Mouse (Mus musculus) MEL (cell line): ENCODE results near the gene Wdr5. TPM values are rescaled to one million over a fixed set of nuclear protein-coding genes. Genes with fewer than 3 reads are reported as not detected.

Source experiments
- DNase-seq: peaks from one replicate; pipeline ENCODE4 v3.0.0; 2011; ENCODE audit warnings: low read depth, low spot score
- H3K27ac ChIP-seq: 2 replicates; pipeline ENCODE4 v1.5.1; 2012; ENCODE audit warnings: low read depth, mild to moderate bottlenecking, control low read depth, low read length, moderate library complexity; ENCODE audit not compliant: control insufficient read depth
- H3K27me3 ChIP-seq, 2 experiments: fragments of 150-350 bp in 1 of 2; sonication (generic) in 1 of 2; 2 replicates each; pipeline ENCODE4 v1.6.1; 2012; ENCODE audit warnings: low read length in 2 of 2, mild to moderate bottlenecking in 2 of 2, improper control_type of control experiment in 1 of 2, moderate library complexity in 1 of 2; ENCODE audit not compliant: insufficient read depth in 2 of 2, control insufficient read depth in 1 of 2
- H3K36me3 ChIP-seq, 2 experiments: 2 replicates each; pipeline ENCODE4 v1.6.1; 2012 to 2014; ENCODE audit warnings: low read length in 2 of 2, improper control_type of control experiment in 1 of 2, inconsistent platforms in 1 of 2, mild to moderate bottlenecking in 1 of 2; ENCODE audit not compliant: insufficient read depth in 2 of 2, control insufficient read depth in 1 of 2
- H3K4me1 ChIP-seq, 2 experiments: fragments of 150-350 bp in 1 of 2; sonication (generic) in 1 of 2; 2 replicates each; pipeline ENCODE4 v1.6.1; 2012; ENCODE audit warnings: low read length in 2 of 2, improper control_type of control experiment in 1 of 2, mild to moderate bottlenecking in 1 of 2; ENCODE audit not compliant: insufficient read depth in 2 of 2, control insufficient read depth in 1 of 2
- H3K4me3 ChIP-seq, 2 experiments: fragments of 150-350 bp in 1 of 2; sonication (generic) in 1 of 2; 2 replicates each; pipeline ENCODE4 v1.5.1; 2012; ENCODE audit warnings: low read depth in 2 of 2, low read length in 2 of 2, mild to moderate bottlenecking in 2 of 2, moderate library complexity in 2 of 2, control low read depth in 1 of 2, improper control_type of control experiment in 1 of 2; ENCODE audit not compliant: control insufficient read depth in 1 of 2, insufficient read depth in 1 of 2
- H3K79me2 ChIP-seq: 2 replicates; pipeline ENCODE4 v1.6.1; 2012; ENCODE audit warnings: mild to moderate bottlenecking, low read length, moderate library complexity; ENCODE audit not compliant: control insufficient read depth, poor library complexity, insufficient read depth
- H3K9ac ChIP-seq: 2 replicates; pipeline ENCODE4 v1.6.1; 2012; ENCODE audit warnings: low read depth, mild to moderate bottlenecking, control low read depth, low read length, moderate library complexity; ENCODE audit not compliant: control insufficient read depth, poor library complexity, severe bottlenecking
- H3K9me3 ChIP-seq: fragments of 150-350 bp; sonication (generic); replicated peaks from 2 replicates; pipeline ENCODE4 v1.6.1; 2012; ENCODE audit warnings: mild to moderate bottlenecking, low read length, improper control_type of control experiment, moderate library complexity; ENCODE audit not compliant: insufficient read depth
- CHD1 ChIP-seq: IDR thresholded peaks from 2 replicates; pipeline ENCODE4 v1.6.1; 2012; ENCODE audit warnings: low read depth, mild to moderate bottlenecking, inconsistent platforms, low read length, improper control_type of control experiment
- CHD2 ChIP-seq: IDR thresholded peaks from 2 replicates; pipeline ENCODE4 v1.6.1; 2011; ENCODE audit warnings: low read length, improper control_type of control experiment
- E2F4 ChIP-seq: IDR thresholded peaks from 2 replicates; pipeline ENCODE4 v1.6.1; 2011; ENCODE audit warnings: low read depth, low read length, improper control_type of control experiment, borderline replicate concordance
- ETS1 ChIP-seq: IDR thresholded peaks from 2 replicates; pipeline ENCODE4 v1.6.1; 2012; ENCODE audit warnings: low read depth, mild to moderate bottlenecking, inconsistent platforms, low read length, improper control_type of control experiment, moderate library complexity
- HCFC1 ChIP-seq: IDR thresholded peaks from 2 replicates; pipeline ENCODE4 v1.6.1; 2012; ENCODE audit warnings: low read depth, mild to moderate bottlenecking, inconsistent platforms, low read length, improper control_type of control experiment, moderate library complexity
- JUND ChIP-seq: IDR thresholded peaks from 2 replicates; pipeline ENCODE4 v1.6.1; 2011; ENCODE audit warnings: low read depth, mild to moderate bottlenecking, improper control_type of control experiment, low read length
- KAT2A ChIP-seq: conservative IDR thresholded peaks from 2 replicates; pipeline ENCODE4 v1.6.1; 2012; ENCODE audit warnings: low read depth, low read length, improper control_type of control experiment, inconsistent platforms
- MAFK ChIP-seq: IDR thresholded peaks from 2 replicates; pipeline ENCODE4 v1.6.1; 2011; ENCODE audit warnings: low read depth, mild to moderate bottlenecking, low read length, improper control_type of control experiment, borderline replicate concordance
- MAZ ChIP-seq: IDR thresholded peaks from 2 replicates; pipeline ENCODE4 v1.6.1; 2012; ENCODE audit warnings: low read depth, mild to moderate bottlenecking, inconsistent platforms, low read length, improper control_type of control experiment
- NELFE ChIP-seq: IDR thresholded peaks from 2 replicates; pipeline ENCODE4 v1.6.1; 2011; ENCODE audit warnings: low read depth, low read length, improper control_type of control experiment
- POLR2A ChIP-seq, 2 experiments: IDR thresholded peaks; 2 replicates each; pipeline ENCODE4 v1.6.1; 2011 to 2012; ENCODE audit warnings: low read length in 2 of 2, mild to moderate bottlenecking in 2 of 2, control low read depth in 1 of 2, improper control_type of control experiment in 1 of 2, low read depth in 1 of 2, moderate library complexity in 1 of 2; ENCODE audit not compliant: control insufficient read depth in 1 of 2, insufficient read depth in 1 of 2, poor library complexity in 1 of 2
- POLR2AphosphoS2 ChIP-seq: IDR thresholded peaks from 2 replicates; pipeline ENCODE4 v1.6.1; 2011; ENCODE audit warnings: low read length, improper control_type of control experiment
- RCOR1 ChIP-seq: IDR thresholded peaks from 2 replicates; pipeline ENCODE4 v1.6.1; 2012; ENCODE audit warnings: low read depth, mild to moderate bottlenecking, inconsistent platforms, low read length, improper control_type of control experiment
- SIN3A ChIP-seq: IDR thresholded peaks from 2 replicates; pipeline ENCODE4 v1.6.1; 2012; ENCODE audit warnings: low read length, improper control_type of control experiment, inconsistent platforms
- SMC3 ChIP-seq: IDR thresholded peaks from 2 replicates; pipeline ENCODE4 v1.6.1; 2011; ENCODE audit warnings: low read depth, low read length, improper control_type of control experiment
- TBP ChIP-seq: IDR thresholded peaks from 2 replicates; pipeline ENCODE4 v1.8.0; 2011; ENCODE audit warnings: low read depth, low read length, improper control_type of control experiment
- UBTF ChIP-seq: IDR thresholded peaks from 2 replicates; pipeline ENCODE4 v1.6.1; 2012; ENCODE audit warnings: low read depth, mild to moderate bottlenecking, inconsistent platforms, low read length, improper control_type of control experiment, moderate library complexity, borderline replicate concordance; ENCODE audit not compliant: insufficient read depth
- USF1 ChIP-seq: IDR thresholded peaks from 2 replicates; pipeline ENCODE4 v1.6.1; 2014; ENCODE audit warnings: low read depth, mild to moderate bottlenecking, inconsistent platforms, low read length, improper control_type of control experiment, moderate library complexity
- ZKSCAN1 ChIP-seq: IDR thresholded peaks from 2 replicates; pipeline ENCODE4 v1.6.1; 2012; ENCODE audit warnings: low read depth, mild to moderate bottlenecking, inconsistent platforms, low read length, improper control_type of control experiment, moderate library complexity
- ZNF384 ChIP-seq: IDR thresholded peaks from 2 replicates; pipeline ENCODE4 v1.6.1; 2012; ENCODE audit warnings: low read depth, mild to moderate bottlenecking, inconsistent platforms, low read length, improper control_type of control experiment
- polyA plus RNA-seq, 2 experiments: library from polyadenylated mRNA; stranded (reverse) in 1 of 2; unstranded in 1 of 2; fragments of >175 nt in 1 of 2; fragments of >200 nt in 1 of 2; gene quantifications; 2 replicates each; pipeline versions ENCODE4 v1.2.1 to v1.2.4; 2012; ENCODE audit warnings: low replicate concordance in 2 of 2, low read depth in 1 of 2; ENCODE audit not compliant: insufficient read length in 2 of 2, insufficient read depth in 1 of 2, missing spikeins in 1 of 2
- total RNA-seq: library from RNA; depleted of rRNA; stranded (reverse); fragments of 300-350 nt; gene quantifications from 2 replicates; pipeline ENCODE4 v1.2.3, GENCODE M21; 2012

Gene Wdr5
- total and polyA plus RNA-seq, 3 experiments: 78.3 to 96.9 TPM; not detected in 1

DNA sequence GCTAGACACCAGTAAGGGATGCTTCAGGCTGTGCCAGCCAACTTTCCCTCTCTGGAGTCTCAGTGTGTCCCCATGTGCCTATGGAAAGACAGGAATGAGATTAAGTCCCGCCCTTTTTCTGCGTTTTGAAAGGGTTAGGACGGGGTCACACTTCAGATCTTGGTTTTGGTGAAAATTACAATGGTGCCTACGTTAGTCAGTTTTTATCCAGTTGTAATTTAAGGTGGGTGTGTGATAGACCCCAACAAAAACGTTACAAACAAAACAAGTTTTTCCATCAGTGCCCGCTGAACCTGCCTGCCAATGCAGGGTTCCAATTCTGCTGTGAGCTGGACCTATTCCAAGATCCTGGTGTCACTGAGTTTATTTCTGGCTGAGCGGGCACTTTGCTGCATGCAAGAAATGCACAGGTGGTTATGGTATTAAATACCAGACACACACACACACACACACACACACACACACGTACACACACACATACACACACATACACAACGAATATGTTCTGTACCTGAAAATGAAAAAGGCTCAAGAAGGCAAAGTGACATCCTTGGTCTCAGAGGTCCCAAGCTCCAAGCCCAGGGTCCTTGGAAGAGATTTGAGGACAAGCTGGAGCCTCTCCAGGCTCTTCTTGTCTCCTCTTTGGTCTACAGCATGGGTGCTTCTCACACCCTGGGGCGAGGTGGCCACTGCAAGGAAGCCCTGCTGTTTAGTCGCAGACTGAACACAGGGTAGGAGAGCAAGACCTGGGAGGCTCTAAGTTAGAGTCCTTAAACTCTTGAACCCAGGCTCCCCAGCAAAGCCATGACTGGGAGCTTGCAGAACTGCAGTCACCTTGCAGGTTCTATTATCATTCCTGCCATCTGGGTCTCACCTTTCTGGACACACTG is 38.4 kb upstream of the Wdr5 start:
- H3K4me1 ChIP-seq: peaks cover 4 to 16% of the 10 kb centered on the region in 2 experiments; a peak in 3 of 4 replicates

DNA sequence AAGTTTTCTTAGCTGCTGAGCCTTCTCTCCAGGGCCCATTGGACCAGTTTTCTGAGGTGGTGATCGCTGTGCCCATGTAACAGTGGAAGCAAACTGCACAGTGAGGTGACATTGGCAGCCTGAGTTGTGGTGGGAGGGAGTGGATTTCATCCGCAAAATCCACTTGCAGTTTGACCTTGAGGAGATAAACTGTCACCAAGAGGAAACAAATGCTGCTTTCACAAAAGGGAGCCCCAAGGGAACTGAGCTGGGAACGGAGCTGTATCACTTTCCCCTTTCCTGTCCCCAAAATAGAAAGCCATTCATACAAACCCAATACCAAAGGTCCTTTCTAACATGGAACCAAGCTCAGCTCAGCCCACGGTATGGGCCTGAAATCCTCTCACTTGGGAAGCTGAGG is 35.1 kb upstream of the Wdr5 start:
- H3K4me1 ChIP-seq: peaks cover 12 to 15% of the 10 kb centered on the region in 2 experiments
- no peaks in the 10 kb centered on the region for H3K27me3 ChIP-seq
- H3K9ac ChIP-seq: no peak overlapping the region
- no peak overlapping the region for H3K27ac ChIP-seq
- peaks cover 0 to 15% of the 10 kb centered on the region in 2 experiments; a peak in 2 of 4 replicates for H3K36me3 ChIP-seq
- peaks cover 6% of the 10 kb centered on the region for H3K79me2 ChIP-seq
- DNase-seq: no peak
- H3K4me3 ChIP-seq: no peak overlapping the region
- TF ChIP-seq HCFC1 (no peak), UBTF (no peak), ZNF384 (no peak), JUND (no peak), KAT2A (no peak), E2F4 (no peak), ZKSCAN1 (no peak), POLR2AphosphoS2 (no peak), SIN3A (no peak), USF1 (no peak)
- H3K9me3 ChIP-seq: no peaks in the 10 kb centered on the region

More for the DNA sequence above, 38.4 kb upstream of the Wdr5 start:
- Histone ChIP-seq H3K4me3 (peak overlapping the region; percentile 72 to 88), H3K9ac (peak overlapping the region; percentile 87), H3K27me3 (no peaks in the 10 kb centered on the region), H3K9me3 (no peaks in the 10 kb centered on the region), H3K36me3 (peaks cover 0 to 10% of the 10 kb centered on the region in 2 experiments; a peak in 3 of 4 replicates), H3K79me2 (peaks cover 38% of the 10 kb centered on the region), H3K27ac (no peak overlapping the region)
- peak; percentile 34; the same call in 1 of the 2 replicates for TF ChIP-seq NELFE
- no peak for TF ChIP-seq ZKSCAN1
- TF ChIP-seq TBP: no peak
- no peak for TF ChIP-seq POLR2A (IDR thresholded peaks at IDR 0.05; ENCODE audit: control insufficient read depth in 1 of 2, insufficient read depth in 1 of 2, low read depth in 1 of 2, low read length in 2 of 2, poor library complexity in 1 of 2)
- no peak for TF ChIP-seq ZNF384
- TF ChIP-seq POLR2AphosphoS2: no peak
- TF ChIP-seq HCFC1: no peak; the same call in 1 of the 2 replicates
- 0 out of 2 replicates have a peak, but pooled peaks have one; percentile 42 for TF ChIP-seq E2F4
- TF ChIP-seq ETS1: no peak
- TF ChIP-seq SIN3A: no peak
- no peak for TF ChIP-seq MAZ
- TF ChIP-seq CHD1: peak; percentile 72; the same call in 1 of the 2 replicates
- no peak for TF ChIP-seq SMC3
- TF ChIP-seq CHD2: no peak
- no peak for TF ChIP-seq MAFK
- no peak for TF ChIP-seq RCOR1
- DNase-seq: no peak
